10 mouse cellular contexts compared by ENCODE assay signal in the genomic region with DNA sequence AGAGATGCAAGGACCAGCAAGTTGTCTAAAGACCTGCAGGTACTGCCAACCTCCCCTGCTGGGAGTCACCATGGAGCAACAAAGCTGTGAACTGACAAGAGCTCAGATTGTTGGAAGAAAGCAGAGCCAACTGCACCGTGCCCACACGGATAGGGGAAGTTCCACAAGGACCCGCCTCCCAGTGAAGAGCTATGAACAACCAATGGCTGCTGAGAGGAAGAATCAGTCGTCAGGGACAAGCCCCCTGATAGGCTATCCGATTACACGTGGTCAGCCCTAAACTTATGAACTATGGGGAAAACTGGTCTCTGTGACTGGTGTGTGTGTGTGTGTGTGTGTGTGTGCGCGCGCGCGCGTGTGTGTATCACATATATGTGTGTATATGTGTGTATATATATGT.
A peak's percentile ranks its signal among the peaks of the same experiment; 100 is the strongest.
DNase-seq lines count a peak whose midpoint lies in the region; ATAC-seq lines count a peak whose summit lies in the region.
"Had no signal": no experiment of that assay in that cellular context is flagged by ENCODE, and none has a peak within 500 bp of the region (broad histone marks: within the 10 kb centered on the region; RNA-seq: fewer than 3 reads in every experiment).

No protein-coding gene starts in this region.

- H3K4me1 ChIP-seq in forebrain, embryonic 16.5 days (replicated peaks; ENCODE audit: control insufficient read depth, insufficient read depth, low read length), result 0 out of 2 replicates have a peak, but pooled peaks cover 3% of the 10 kb centered on the region
- peaks cover 21% of the 10 kb centered on the region for H3K4me1 ChIP-seq in midbrain, embryonic 11.5 days (ENCODE audit: control insufficient read depth, insufficient read depth, low read length)

- DNase-seq in ES-CJ7 (ENCODE audit: low read depth, low spot score) (peak; percentile 64), ZHBTc4 (ENCODE audit: low read depth, low spot score) (peak; percentile 79)
- DNase-seq in midbrain, embryonic 11.5 days (ENCODE audit: low spot score, missing footprints), result peak; percentile 85
- no peak for DNase-seq in adrenal gland, postnatal 10 days
- no peak for DNase-seq in urinary bladder, postnatal 4 days (ENCODE audit: low spot score in 2 of 2)
- no peak for DNase-seq in heart, adult 18-20 months
- DNase-seq: cerebellum, adult 11 months; kidney, adult 9 months; lung, adult 18-20 months had no signal

- no peak for ATAC-seq in forebrain, embryonic 16.5 days
- ATAC-seq in midbrain, embryonic 11.5 days (ENCODE audit: low FRiP score), result peak; percentile 65

- H3K27ac ChIP-seq in forebrain, embryonic 16.5 days (ENCODE audit: low read length), result no peak overlapping the region
- no peak overlapping the region for H3K27ac ChIP-seq in midbrain, embryonic 11.5 days (ENCODE audit: low read depth, low read length)

- H3K27me3 ChIP-seq in forebrain, embryonic 16.5 days (replicated peaks; ENCODE audit: control insufficient read depth, insufficient read depth, low read length), result no peaks in the 10 kb centered on the region
- no peaks in the 10 kb centered on the region for H3K27me3 ChIP-seq in midbrain, embryonic 11.5 days (ENCODE audit: control insufficient read depth, insufficient read depth, low read length)

- WGBS in forebrain, embryonic 16.5 days, result 58% methylated on average over 12 of the region's 12 CpGs
- WGBS in midbrain, embryonic 11.5 days, result 62% methylated on average over 12 of the region's 12 CpGs

- H3K9me3 ChIP-seq in forebrain, embryonic 16.5 days (ENCODE audit: control insufficient read depth, low read length), result no peaks in the 10 kb centered on the region
- H3K9me3 ChIP-seq in midbrain, embryonic 11.5 days (ENCODE audit: control insufficient read depth, low read length), result no peaks in the 10 kb centered on the region

- peak overlapping the region; percentile 36 for H3K4me2 ChIP-seq in forebrain, embryonic 16.5 days (ENCODE audit: low read length)
- peak overlapping the region; percentile 25 for H3K4me2 ChIP-seq in midbrain, embryonic 11.5 days

- H3K36me3 ChIP-seq in forebrain, embryonic 16.5 days (ENCODE audit: control insufficient read depth, insufficient read depth), result no peaks in the 10 kb centered on the region
- no peaks in the 10 kb centered on the region for H3K36me3 ChIP-seq in midbrain, embryonic 11.5 days (ENCODE audit: control insufficient read depth, insufficient read depth, low read length)

- H3K4me3 ChIP-seq in forebrain, embryonic 16.5 days (replicated peaks; ENCODE audit: low read length), result no peak overlapping the region
- H3K4me3 ChIP-seq in midbrain, embryonic 11.5 days (ENCODE audit: low read depth, low read length), result no peak overlapping the region; the same call in 1 of the 2 replicates

- no peak overlapping the region for H3K9ac ChIP-seq in forebrain, embryonic 16.5 days (replicated peaks; ENCODE audit: low read depth, low read length)
- no peak overlapping the region for H3K9ac ChIP-seq in midbrain, embryonic 11.5 days (ENCODE audit: low read length)

Comparison
In these comparisons a context has a peak if more than half of its experiments do, and no peak if none do; other contexts are left out.
1. DNase-seq: peak in ES-CJ7 (single experiment), ZHBTc4 (single experiment) and midbrain, embryonic 11.5 days (single experiment); none in adrenal gland, postnatal 10 days (single experiment), urinary bladder, postnatal 4 days (0 of 2) and heart, adult 18-20 months (0 of 2).